Mouse (Mus musculus) lung, postnatal 0 days (tissue): ENCODE data around the gene Phf23. TPM values are rescaled to one million over a fixed set of nuclear protein-coding genes. Genes with fewer than 3 reads are reported as not detected.

Source experiments
- ATAC-seq: fragments of 200-750 bp; cut with Nextera tagmentation; 2 replicates; pipeline ENCODE4 v1.8.0; 2017; ENCODE audit warnings: moderate library complexity
- DNase-seq: peaks from one replicate; pipeline ENCODE4 v3.0.0-alpha.2; 2016; ENCODE audit warnings: low spot score
- H3K27ac ChIP-seq: fragments of 300-500 bp; sonication (generic); 2 replicates; pipeline ENCODE4 v1.5.1; 2014; ENCODE audit warnings: antibody characterized with exemption, mild to moderate bottlenecking, low read length, mixed read lengths
- H3K27me3 ChIP-seq: fragments of 300-500 bp; sonication (generic); replicated peaks from 2 replicates; pipeline ENCODE4 v1.6.1; 2014; ENCODE audit warnings: low read length, mixed read lengths; ENCODE audit not compliant: insufficient read depth
- H3K36me3 ChIP-seq: fragments of 300-500 bp; sonication (generic); 2 replicates; pipeline ENCODE4 v1.6.1; 2014; ENCODE audit warnings: low read length, mixed read lengths; ENCODE audit not compliant: insufficient read depth
- H3K4me1 ChIP-seq: fragments of 300-500 bp; sonication (generic); 2 replicates; pipeline ENCODE4 v1.6.1; 2014; ENCODE audit warnings: antibody characterized with exemption, low read depth, low read length, mixed read lengths; ENCODE audit not compliant: insufficient read depth
- H3K4me2 ChIP-seq: fragments of 300-500 bp; sonication (generic); replicated peaks from 2 replicates; pipeline ENCODE4 v1.6.1; 2014; ENCODE audit warnings: low read depth, mild to moderate bottlenecking, low read length, moderate library complexity, mixed read lengths
- H3K4me3 ChIP-seq: fragments of 300-500 bp; sonication (generic); 2 replicates; pipeline ENCODE4 v1.5.1; 2014; ENCODE audit warnings: low read depth, low read length
- H3K9ac ChIP-seq: fragments of 300-500 bp; sonication (generic); replicated peaks from 2 replicates; pipeline ENCODE4 v1.6.1; 2014; ENCODE audit warnings: low read depth, mild to moderate bottlenecking
- H3K9me3 ChIP-seq: fragments of 300-500 bp; sonication (generic); 2 replicates; pipeline ENCODE4 v1.6.1; 2016; ENCODE audit warnings: low read length, mixed read lengths
- CTCF ChIP-seq: IDR thresholded peaks from 2 replicates; pipeline ENCODE4 v1.5.1; 2016; ENCODE audit warnings: antibody characterized with exemption, mild to moderate bottlenecking
- EP300 ChIP-seq: IDR thresholded peaks from 2 replicates; pipeline ENCODE4 v1.6.1; 2016; ENCODE audit warnings: antibody characterized with exemption, mild to moderate bottlenecking, control low read depth
- WGBS: fragments of 180-500 bp; shearing (Covaris S2); extraction: QIAGEN DNeasy Blood & Tissue Kit; methylation state at CpG from one replicate; pipeline ENCODE4 v1.1.7; 2014; 5-methylcytosine and 5-hydroxymethylcytosine counted together
- microRNA counts: library from miRNA; unstranded; fragments of <30 nt; microRNA quantifications from one replicate; lab custom pipeline; 2015
- microRNA-seq: library from miRNA; unstranded; fragments of <30 nt; microRNA quantifications from one replicate; pipeline ENCODE4, GENCODE M21; 2016
- polyA plus RNA-seq: library from polyadenylated mRNA; unstranded; fragments of >200 nt; fragmentation: Nextera tagmentation; extraction: Ambion mirVana; gene quantifications from 2 replicates; pipeline ENCODE4 v1.2.1, GENCODE M21; 2015

Phf23 gene
- polyA plus RNA-seq, 1 experiment from 2014 or later, result 57.5 TPM

DNA sequence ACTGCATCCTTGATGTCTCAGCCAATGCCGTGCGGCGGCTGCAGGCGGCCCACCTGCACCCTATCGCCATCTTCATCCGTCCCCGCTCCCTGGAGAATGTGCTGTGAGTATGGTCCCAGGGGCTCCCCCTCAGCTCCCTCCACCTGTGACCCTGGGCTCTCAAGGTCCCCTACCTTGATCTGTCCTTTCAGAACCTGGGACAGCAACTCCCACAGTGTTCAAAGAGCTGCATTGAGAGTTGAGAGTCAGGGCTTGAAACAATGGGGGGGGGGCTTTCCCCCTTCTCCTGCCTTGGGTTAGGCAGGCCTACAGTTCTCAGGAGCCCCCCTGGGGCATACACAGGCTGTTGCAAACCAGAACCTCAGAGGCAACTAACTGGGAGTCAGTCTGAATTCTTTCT is 48.1 kb downstream of the Phf23 start:
- Histone ChIP-seq H3K9ac (no peak overlapping the region), H3K4me1 (no peaks in the 10 kb centered on the region), H3K36me3 (no peaks in the 10 kb centered on the region), H3K4me2 (no peak overlapping the region), H3K27ac (no peak overlapping the region), H3K27me3 (no peaks in the 10 kb centered on the region), H3K9me3 (no peaks in the 10 kb centered on the region), H3K4me3 (no peak overlapping the region)
- TF ChIP-seq CTCF, result no peak
- TF ChIP-seq EP300, result no peak
- no peak for ATAC-seq
- WGBS, result 82% methylated on average over 7 of the region's 7 CpGs
- no peak for DNase-seq

DNA sequence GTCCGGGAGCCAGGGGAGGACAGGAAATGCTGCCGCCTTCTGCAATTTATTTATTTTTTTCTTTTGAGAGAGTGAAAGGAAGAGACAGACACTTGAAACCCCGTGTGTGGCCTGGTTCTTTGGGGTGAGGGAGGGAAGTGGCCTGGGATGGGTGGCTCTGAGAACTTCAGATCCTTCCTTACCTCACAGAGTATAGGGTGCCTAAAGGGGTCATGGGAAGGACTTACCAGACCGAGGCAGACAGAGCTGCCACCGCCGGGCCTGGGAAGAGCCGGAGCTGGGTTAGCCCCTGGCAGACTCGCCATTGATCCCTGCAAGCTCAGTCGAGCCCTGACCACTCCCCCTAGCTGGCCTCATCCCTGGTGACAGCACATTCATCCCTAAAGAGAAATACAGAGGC is 49.9 kb downstream of the Phf23 start:
- ATAC-seq, result peak; percentile 26; the same call in 1 of the 2 replicates
- WGBS, result 35% methylated on average over 9 of the region's 9 CpGs

DNA sequence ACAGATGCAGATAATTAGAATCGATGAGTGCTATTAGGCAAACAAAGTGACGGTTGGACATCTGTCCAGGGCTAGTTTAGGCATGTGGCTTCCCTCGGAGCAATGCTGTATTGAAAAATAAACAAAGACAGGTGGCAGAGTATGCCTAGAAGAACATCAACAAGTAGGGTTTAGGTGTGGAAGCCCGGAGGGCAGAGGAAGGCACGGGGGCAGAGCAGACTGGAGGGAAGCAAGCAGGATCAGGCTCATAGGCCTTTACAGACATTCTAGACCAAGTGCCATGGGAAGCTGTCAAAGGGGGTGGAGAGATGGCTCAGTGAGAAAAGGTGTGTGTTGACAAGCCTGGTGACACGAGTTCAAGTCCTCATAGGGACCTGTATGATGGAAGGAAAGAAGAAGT is 53.8 kb downstream of the Phf23 start:
- TF ChIP-seq CTCF (no peak), EP300 (no peak)
- H3K36me3 ChIP-seq, result no peaks in the 10 kb centered on the region
- no peak overlapping the region for H3K4me2 ChIP-seq
- 47% methylated on average over 6 of the region's 6 CpGs for WGBS
- no peak overlapping the region for H3K27ac ChIP-seq
- no peaks in the 10 kb centered on the region for H3K9me3 ChIP-seq
- H3K4me1 ChIP-seq, result no peaks in the 10 kb centered on the region
- H3K4me3 ChIP-seq, result no peak overlapping the region
- no peaks in the 10 kb centered on the region for H3K27me3 ChIP-seq
- DNase-seq, result no peak
- no peak overlapping the region for H3K9ac ChIP-seq
- ATAC-seq, result no peak

More for the DNA sequence above, 49.9 kb downstream of the Phf23 start:
- H3K36me3 ChIP-seq, result no peaks in the 10 kb centered on the region
- H3K9me3 ChIP-seq, result no peaks in the 10 kb centered on the region
- DNase-seq, result no peak
- TF ChIP-seq EP300 (no peak), CTCF (no peak)
- H3K4me3 ChIP-seq, result no peak overlapping the region
- H3K9ac ChIP-seq, result no peak overlapping the region
- H3K4me2 ChIP-seq, result no peak overlapping the region
- H3K27ac ChIP-seq, result no peak overlapping the region
- H3K4me1 ChIP-seq, result no peaks in the 10 kb centered on the region
- H3K27me3 ChIP-seq, result no peaks in the 10 kb centered on the region

MicroRNA genes within 50 kb of the gene (microRNA counts, 519-probe panel; counts per million panel counts)
- microRNA mmu-miR-324-3p (lab: Ali Mortazavi, UCI), result not detected
- microRNA mmu-miR-324-5p (lab: Ali Mortazavi, UCI), result 4,029 counts per million, percentile 36 among the panel's probes with 10 or more counts

Small RNAs within 50 kb of the gene (microRNA-seq; reads per million reads assigned to microRNA genes)
- gene Gm44349, result not detected
- gene Mir324, result 1,853 reads per million, percentile 81 among the genes with 10 or more reads in this experiment

Other genes starting within 250 kb of the Phf23 start
- gene Polr2a, start 237.1 kb upstream of the Phf23 start, polyA plus RNA-seq, result 14.0 and 15.3 TPM in 2 replicates
- gene Slc35g3, start 233.8 kb upstream of the Phf23 start, polyA plus RNA-seq, result 1.0 TPM in 2 replicates
- gene Zbtb4, start 229.9 kb upstream of the Phf23 start, polyA plus RNA-seq, result 6.6 and 7.6 TPM in 2 replicates
- gene Chrnb1, start 199.8 kb upstream of the Phf23 start, polyA plus RNA-seq, result 15.6 and 16.2 TPM in 2 replicates
- gene Fgf11, start 193.9 kb upstream of the Phf23 start, polyA plus RNA-seq, result 0.57 and 0.95 TPM in 2 replicates
- gene Tmem102, start 190.2 kb upstream of the Phf23 start, polyA plus RNA-seq, result 14.3 and 14.9 TPM in 2 replicates
- gene Gm39566, start 180.5 kb upstream of the Phf23 start, polyA plus RNA-seq, result not detected in 2 replicates
- not detected in 2 replicates for gene Spem2, start 177.3 kb upstream of the Phf23 start, polyA plus RNA-seq
- not detected in 2 replicates for gene Spem1, start 173.6 kb upstream of the Phf23 start, polyA plus RNA-seq
- gene Nlgn2, start 158.0 kb upstream of the Phf23 start, polyA plus RNA-seq, result 2.9 and 3.9 TPM in 2 replicates
- 365 and 395 TPM in 2 replicates for gene Tmem256, start 157.3 kb upstream of the Phf23 start, polyA plus RNA-seq
- 107 and 114 TPM in 2 replicates for gene Plscr3, start 149.4 kb upstream of the Phf23 start, polyA plus RNA-seq
- gene Tnk1, start 137.0 kb upstream of the Phf23 start, polyA plus RNA-seq, result 6.1 and 7.6 TPM in 2 replicates
- not detected in 2 replicates for gene Tmem95, start 117.8 kb upstream of the Phf23 start, polyA plus RNA-seq
- 10.1 and 11.4 TPM in 2 replicates for gene Kctd11, start 114.4 kb upstream of the Phf23 start, polyA plus RNA-seq
- gene Acap1, start 100.2 kb upstream of the Phf23 start, polyA plus RNA-seq, result 1.5 and 1.7 TPM in 2 replicates
- gene 2810408A11Rik, start 94.8 kb upstream of the Phf23 start, polyA plus RNA-seq, result 6.4 and 7.0 TPM in 2 replicates
- 3.8 and 3.9 TPM in 2 replicates for gene Neurl4, start 94.7 kb upstream of the Phf23 start, polyA plus RNA-seq
- 53.0 and 59.1 TPM in 2 replicates for gene Gps2, start 81.9 kb upstream of the Phf23 start, polyA plus RNA-seq
- gene Eif5a, start 73.8 kb upstream of the Phf23 start, polyA plus RNA-seq, result 758 and 815 TPM in 2 replicates
- 1.00 and 1.1 TPM in 2 replicates for gene Ybx2, start 60.0 kb upstream of the Phf23 start, polyA plus RNA-seq
- 3.7 and 4.3 TPM in 2 replicates for gene Slc2a4, start 47.6 kb upstream of the Phf23 start, polyA plus RNA-seq
- 212 and 230 TPM in 2 replicates for gene Cldn7, start 31.0 kb upstream of the Phf23 start, polyA plus RNA-seq
- gene Ctdnep1, start 14.6 kb upstream of the Phf23 start, polyA plus RNA-seq, result 23.7 and 24.7 TPM in 2 replicates
- gene Elp5, start 13.3 kb upstream of the Phf23 start, polyA plus RNA-seq, result 65.9 and 72.1 TPM in 2 replicates
- 624 and 645 TPM in 2 replicates for gene Gabarap, start 4.6 kb upstream of the Phf23 start, polyA plus RNA-seq
- gene Dvl2, start 4.8 kb downstream of the Phf23 start, polyA plus RNA-seq, result 14.6 and 15.1 TPM in 2 replicates
- gene Acadvl, start 19.6 kb downstream of the Phf23 start, polyA plus RNA-seq, result 92.0 and 95.2 TPM in 2 replicates
- gene Dlg4, start 21.2 kb downstream of the Phf23 start, polyA plus RNA-seq, result 2.0 and 2.1 TPM in 2 replicates
- gene Asgr1, start 58.3 kb downstream of the Phf23 start, polyA plus RNA-seq, result 0.81 TPM in 2 replicates
- not detected in 2 replicates for gene Asgr2, start 96.9 kb downstream of the Phf23 start, polyA plus RNA-seq
- 0.90 and 1.2 TPM in 2 replicates for gene Mgl2, start 134.6 kb downstream of the Phf23 start, polyA plus RNA-seq
- gene Clec10a, start 160.4 kb downstream of the Phf23 start, polyA plus RNA-seq, result 0.54 and 0.70 TPM in 2 replicates
- gene Slc16a11, start 217.0 kb downstream of the Phf23 start, polyA plus RNA-seq, result 7.9 TPM in 2 replicates
- 4.5 and 6.0 TPM in 2 replicates for gene Slc16a13, start 225.3 kb downstream of the Phf23 start, polyA plus RNA-seq
- gene Bcl6b, start 234.0 kb downstream of the Phf23 start, polyA plus RNA-seq, result 19.2 and 31.6 TPM in 2 replicates
- gene 0610010K14Rik, start 242.1 kb downstream of the Phf23 start, polyA plus RNA-seq, result 115 and 118 TPM in 2 replicates
- 11.0 and 15.3 TPM in 2 replicates for gene Gm21988, start 244.1 kb downstream of the Phf23 start, polyA plus RNA-seq
- gene Rnasek, start 244.1 kb downstream of the Phf23 start, polyA plus RNA-seq, result 462 and 484 TPM in 2 replicates